Mouse (Mus musculus): ENCODE results near the gene Eid2b.

- no peak for TF ChIP-seq EP300 (IDR thresholded peaks at IDR 0.05; ENCODE audit: low read depth in 1 of 2, low read length in 2 of 2)
- no peak for TF ChIP-seq CTCF (IDR thresholded peaks at IDR 0.05 in 2 of 3, conservative IDR thresholded peaks at IDR 0.05 in 1 of 3; ENCODE audit: control insufficient read depth in 1 of 3, insufficient read depth in 1 of 3, low read depth in 2 of 3, low read length in 3 of 3, poor library complexity in 1 of 3, severe bottlenecking in 1 of 3)
- no peak for TF ChIP-seq POLR2A (IDR thresholded peaks at IDR 0.05; ENCODE audit: control insufficient read depth in 1 of 2, insufficient read depth in 1 of 2, low read depth in 1 of 2, low read length in 2 of 2, poor library complexity in 1 of 2)
- no peak for TF ChIP-seq GATA1 (IDR thresholded peaks at IDR 0.05; ENCODE audit: low read depth, low read length)
- TF ChIP-seq ELF1 (IDR thresholded peaks at IDR 0.05; ENCODE audit: low read depth, low read length) = no peak
- no peak for TF ChIP-seq ZNF384 (IDR thresholded peaks at IDR 0.05; ENCODE audit: low read depth, low read length)
- TF ChIP-seq MYC (IDR thresholded peaks at IDR 0.05; ENCODE audit: low read depth, low read length) = no peak
- TF ChIP-seq ZC3H11A (IDR thresholded peaks at IDR 0.05; ENCODE audit: low read depth, low read length) = no peak
Measured at GRCm38 (mm10) chr7:28318036-28318435, 40.5 kb downstream of the Eid2b start.

Measured in MEL (cell line).